Mouse (Mus musculus): ENCODE measurements around the gene Pam16. TPM values are rescaled to one million over a fixed set of nuclear protein-coding genes. Genes with fewer than 3 reads are reported as not detected.

Gene Pam16
- polyA plus RNA-seq, 1 experiment from 2014 or later: 107 TPM

Other genes starting within 250 kb of the Pam16 start
- gene Adcy9, start 204.5 kb downstream of the Pam16 start, polyA plus RNA-seq (2015; fragmentation: Nextera tagmentation; extraction: Ambion mirVana): 2.0 and 2.2 TPM in 2 replicates
- gene Srl, start 83.2 kb downstream of the Pam16 start, polyA plus RNA-seq (2015; fragmentation: Nextera tagmentation; extraction: Ambion mirVana): 42.1 and 52.8 TPM in 2 replicates
- 23.6 and 24.5 TPM in 2 replicates for gene Tfap4, start 65.1 kb downstream of the Pam16 start, polyA plus RNA-seq (2015; fragmentation: Nextera tagmentation; extraction: Ambion mirVana)
- gene Glis2, start 30.3 kb downstream of the Pam16 start, polyA plus RNA-seq (2015; fragmentation: Nextera tagmentation; extraction: Ambion mirVana): 33.2 and 33.4 TPM in 2 replicates
- gene Vasn, start 15.0 kb upstream of the Pam16 start, polyA plus RNA-seq (2015; fragmentation: Nextera tagmentation; extraction: Ambion mirVana): 33.7 and 36.8 TPM in 2 replicates
- 61.2 and 62.6 TPM in 2 replicates for gene Dnaja3, start 15.0 kb upstream of the Pam16 start, polyA plus RNA-seq (2015; fragmentation: Nextera tagmentation; extraction: Ambion mirVana)
- 17.2 and 21.4 TPM in 2 replicates for gene Coro7, start 54.8 kb upstream of the Pam16 start, polyA plus RNA-seq (2015; fragmentation: Nextera tagmentation; extraction: Ambion mirVana)
- gene Nmral1, start 94.4 kb upstream of the Pam16 start, polyA plus RNA-seq (2015; fragmentation: Nextera tagmentation; extraction: Ambion mirVana): 51.3 and 52.5 TPM in 2 replicates
- 100 and 101 TPM in 2 replicates for gene Hmox2, start 101.4 kb upstream of the Pam16 start, polyA plus RNA-seq (2015; fragmentation: Nextera tagmentation; extraction: Ambion mirVana)
- 90.6 and 96.6 TPM in 2 replicates for gene Cdip1, start 165.3 kb upstream of the Pam16 start, polyA plus RNA-seq (2015; fragmentation: Nextera tagmentation; extraction: Ambion mirVana)
- 0.32 and 0.63 TPM in 2 replicates for gene 4930562C15Rik, start 210.4 kb upstream of the Pam16 start, polyA plus RNA-seq (2015; fragmentation: Nextera tagmentation; extraction: Ambion mirVana)